Mouse (Mus musculus) kidney, adult 10 weeks (tissue): Measurements from ENCODE around the gene Ugt8a. TPM values are rescaled to one million over a fixed set of nuclear protein-coding genes. Genes with fewer than 3 reads are reported as not detected.

Experiments
- polyA plus RNA-seq: library from polyadenylated mRNA; stranded (reverse); fragments of 350-450 nt; fragmentation: Illumina TruSeq; extraction: RNeasy Lipid Tissue Mini Kit (QIAGEN cat#74804); gene quantifications from one replicate; pipeline ENCODE4 v1.2.3, GENCODE M21; 2014; ENCODE audit warnings: low read depth, low replicate concordance

The Ugt8a gene
- polyA plus RNA-seq: 22.8 TPM

GRCm38 (mm10) chr3:125938092-125938755 is at the start of gene Ugt8a:
Ugt8a (minus strand) TSS chr3:125938619.

